Mouse (Mus musculus): ENCODE measurements at regions not wholly inside any gene's neighbourhood (a gene's known extent, or its start where the extent isn't known, plus 50 kb on each side); places are given as distances from the start of the nearest gene placed in this dataset.

GRCm38 (mm10) chr15:5511046-5511445 is 267.1 kb upstream of the Ptger4 start:
- no peak for DNase-seq

DNA sequence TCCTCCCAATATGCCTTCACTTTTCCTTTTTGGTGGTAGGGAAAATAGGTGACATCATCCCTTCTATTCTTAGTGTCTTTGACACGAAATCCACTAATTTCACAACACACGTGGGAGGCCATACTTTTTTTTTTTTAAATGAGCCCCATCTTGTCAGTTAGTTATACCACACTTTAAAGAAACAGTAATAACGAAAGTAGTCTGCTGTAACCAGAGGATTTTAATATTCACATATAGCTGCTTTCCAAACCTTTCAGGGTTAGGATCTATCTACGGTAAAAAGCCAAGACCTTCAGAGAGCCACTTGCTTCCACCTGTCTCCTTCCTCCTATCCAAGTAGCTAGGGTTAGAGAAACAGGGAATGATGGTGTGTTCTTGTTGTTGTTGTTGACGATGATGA is 268.6 kb upstream of the Ptger4 start:
- no peak for DNase-seq

- DNase-seq, result no peak
Measured at GRCm38 (mm10) chr15:5513146-5513545, 269.2 kb upstream of the Ptger4 start.

GRCm38 (mm10) chr15:5514217-5514616 is 270.2 kb upstream of the Ptger4 start:
- DNase-seq, result no peak

- no peak for DNase-seq
Measured at GRCm38 (mm10) chr15:5517244-5517966, 273.4 kb upstream of the Ptger4 start.

GRCm38 (mm10) chr15:5519552-5519951 is 275.6 kb upstream of the Ptger4 start:
- DNase-seq, result no peak

- no peak for DNase-seq
Measured at GRCm38 (mm10) chr15:5519997-5520396, 276.0 kb upstream of the Ptger4 start.

DNA sequence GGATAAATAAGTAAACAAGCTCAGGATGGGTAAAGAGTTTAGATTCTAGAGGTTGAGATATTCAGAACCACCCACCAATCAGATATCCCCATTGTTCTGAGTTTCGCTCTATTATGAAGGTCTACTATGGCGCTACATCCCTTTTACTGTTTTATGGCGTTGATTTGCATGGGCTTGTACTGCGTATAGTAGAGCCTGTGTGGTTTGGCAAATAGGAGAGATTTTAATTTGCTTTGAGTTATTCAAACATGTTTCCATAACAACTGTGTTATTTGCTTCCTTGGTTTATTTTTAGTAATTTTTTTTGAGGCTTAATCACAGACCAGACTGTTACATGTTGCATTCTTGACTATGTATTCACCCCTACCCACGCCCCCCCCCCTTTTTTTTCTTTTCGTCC is 284.6 kb upstream of the Ptger4 start:
- no peak for DNase-seq

DNA sequence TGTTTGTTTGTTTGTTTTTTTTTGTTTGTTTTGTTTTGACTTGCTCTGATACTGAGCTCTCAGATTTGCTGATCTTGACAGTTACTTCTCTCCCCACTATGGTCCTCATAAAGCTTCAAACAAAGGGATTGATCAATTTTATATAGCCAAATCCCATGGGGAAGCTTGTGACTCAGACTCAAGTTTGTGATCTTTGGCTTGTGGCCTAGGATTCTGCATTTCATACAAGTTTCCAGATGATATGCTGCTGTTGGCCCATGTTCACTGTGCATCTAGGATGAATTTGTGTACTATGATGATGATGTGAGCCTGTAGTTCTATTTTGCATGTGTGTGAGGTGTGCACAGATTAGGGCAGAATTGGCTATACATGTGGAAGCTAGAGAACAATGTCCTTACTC is 289.7 kb upstream of the Ptger4 start:
- no peak for DNase-seq

DNA sequence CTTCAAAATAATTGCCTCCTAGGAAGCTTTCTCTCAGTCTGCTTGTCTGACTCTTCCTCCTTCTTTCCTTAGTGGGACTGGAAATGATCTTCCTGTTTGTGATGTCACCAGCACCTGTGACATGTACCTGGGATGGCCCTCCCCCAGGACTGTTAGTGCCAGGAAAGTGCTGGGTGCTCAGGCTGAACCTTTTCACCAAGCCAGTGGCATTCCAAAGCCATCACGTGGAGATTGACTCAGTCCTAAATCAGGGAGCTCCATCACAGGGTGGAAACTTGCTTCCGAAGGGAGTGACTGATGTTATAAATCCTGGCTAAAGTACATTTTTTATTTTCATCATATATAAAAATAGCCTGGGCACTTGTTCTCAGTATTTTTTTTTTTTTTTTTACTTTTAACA is 293.4 kb upstream of the Ptger4 start:
- DNase-seq, result no peak

DNA sequence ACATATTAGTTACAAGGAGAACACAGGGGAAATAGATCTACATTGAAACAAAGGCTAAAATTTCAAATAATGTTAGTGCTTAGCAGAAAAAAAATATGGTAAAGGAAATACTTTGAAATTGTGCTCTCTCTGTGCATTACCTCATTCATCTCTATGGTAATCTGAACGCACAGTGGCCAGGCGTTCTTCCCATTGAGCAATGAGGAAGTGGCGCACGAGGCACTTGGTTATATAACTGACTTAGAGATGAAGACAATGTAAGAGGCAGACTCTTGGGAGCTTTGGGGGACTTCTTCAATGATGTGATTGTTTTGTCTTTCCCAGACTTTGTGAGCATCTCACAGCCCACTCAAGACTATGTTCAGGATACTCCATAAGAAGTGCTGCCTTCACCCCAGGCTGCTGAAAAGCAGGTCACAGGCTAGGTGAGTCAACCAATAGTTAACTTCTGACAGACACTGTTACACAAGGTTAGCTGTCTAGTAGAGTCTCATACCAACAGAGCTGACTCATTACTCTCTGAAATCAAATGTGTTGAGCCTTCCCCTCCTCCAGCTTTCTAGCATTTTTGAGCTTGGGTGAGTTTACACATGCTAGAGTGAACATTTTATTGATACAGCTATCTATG is 295.4 kb upstream of the Ptger4 start:
- no peak for DNase-seq

GRCm38 (mm10) chr15:5554526-5554925 is 310.5 kb upstream of the Ptger4 start:
- no peak for DNase-seq

DNA sequence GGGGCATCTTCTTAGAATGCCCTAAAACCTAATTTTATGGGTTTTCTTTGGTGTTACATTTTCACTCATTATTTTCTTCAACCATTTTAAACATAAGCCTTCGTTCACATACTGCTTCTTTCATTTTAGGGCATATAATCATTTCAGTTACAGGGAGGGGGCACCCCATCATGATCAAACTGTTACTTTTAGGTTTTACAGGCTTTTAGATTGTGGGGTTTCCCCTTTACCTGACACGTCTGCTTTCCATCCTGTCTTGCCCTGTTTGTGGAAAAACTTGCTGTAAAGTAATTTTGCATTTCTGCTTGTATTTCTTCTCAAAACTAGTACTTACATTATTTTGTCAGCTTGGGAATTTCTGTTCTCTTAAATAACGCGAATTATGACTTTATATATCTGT is 310.9 kb upstream of the Ptger4 start:
- DNase-seq, result no peak

- no peak for DNase-seq
Measured at GRCm38 (mm10) chr15:5555381-5556066, 311.5 kb upstream of the Ptger4 start.

GRCm38 (mm10) chr15:5561783-5562182 is 317.8 kb upstream of the Ptger4 start:
- DNase-seq, result no peak

DNA sequence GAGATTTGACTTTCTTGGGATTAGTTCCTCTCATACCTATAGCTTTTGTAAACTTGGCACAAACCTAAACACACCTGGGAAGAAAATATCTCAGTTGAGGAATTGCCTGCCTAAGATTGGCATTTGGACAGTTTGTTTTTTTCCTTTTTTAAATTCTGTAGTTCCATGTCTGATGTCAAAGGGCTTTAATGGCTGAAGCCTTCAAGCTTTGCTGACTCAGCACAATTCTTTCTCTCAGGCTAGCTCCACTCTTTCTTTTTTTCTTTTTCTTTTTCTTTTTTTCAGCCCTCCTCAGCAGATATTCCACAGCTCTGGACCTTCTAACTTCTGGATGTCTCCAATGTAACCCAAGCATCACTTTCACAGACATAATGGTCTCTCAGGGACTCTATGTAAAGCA is 330.4 kb upstream of the Ptger4 start:
- no peak for DNase-seq

DNA sequence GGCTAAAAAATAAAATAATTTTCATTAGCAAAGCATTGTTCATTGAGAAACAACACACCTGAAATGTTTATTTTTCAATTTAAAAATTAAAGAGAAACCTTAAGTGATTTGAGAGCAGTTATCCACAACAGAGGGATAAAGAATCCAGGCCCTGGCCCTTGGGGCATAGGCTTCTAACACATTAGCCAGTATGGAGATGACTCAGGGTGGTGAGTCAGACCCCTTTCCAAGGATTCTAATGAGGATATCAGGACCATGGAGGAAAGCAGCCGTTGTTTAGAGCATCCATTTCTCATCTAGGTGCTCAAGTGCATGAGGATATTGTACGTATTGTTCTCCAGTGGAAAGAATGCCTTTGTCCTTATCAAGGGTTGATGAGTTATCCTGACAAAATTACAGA is 335.6 kb upstream of the Ptger4 start:
- DNase-seq, result no peak

- DNase-seq, result no peak
Measured at GRCm38 (mm10) chr15:5580416-5580815, 336.4 kb upstream of the Ptger4 start.

GRCm38 (mm10) chr15:5584381-5584780 is 340.4 kb upstream of the Ptger4 start:
- no peak for DNase-seq

DNA sequence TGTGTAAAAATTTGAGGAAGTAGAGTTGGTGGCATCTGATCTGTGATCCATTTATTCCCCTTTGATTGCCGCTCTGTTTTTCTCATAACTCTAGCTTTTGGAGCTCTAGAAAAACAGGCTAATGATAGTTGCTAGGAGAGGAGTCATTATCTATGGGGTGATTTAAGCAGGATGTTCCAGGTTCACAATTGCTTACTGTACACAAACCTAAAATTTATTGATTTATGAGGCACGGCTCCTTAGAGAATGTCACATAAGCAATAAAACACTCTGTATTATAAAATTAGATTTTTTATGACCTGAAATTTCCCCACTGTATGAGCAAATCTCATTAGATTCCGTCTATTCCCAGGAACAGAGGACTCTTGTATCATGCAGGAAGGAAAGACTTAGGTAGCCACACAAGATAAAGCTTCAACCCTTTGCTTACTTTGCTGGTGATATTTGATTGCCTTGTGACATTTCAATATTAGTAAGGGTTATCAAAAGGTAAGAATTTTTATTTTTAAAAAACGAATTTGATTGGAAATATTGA is 360.8 kb upstream of the Ptger4 start:
- DNase-seq, result no peak

DNA sequence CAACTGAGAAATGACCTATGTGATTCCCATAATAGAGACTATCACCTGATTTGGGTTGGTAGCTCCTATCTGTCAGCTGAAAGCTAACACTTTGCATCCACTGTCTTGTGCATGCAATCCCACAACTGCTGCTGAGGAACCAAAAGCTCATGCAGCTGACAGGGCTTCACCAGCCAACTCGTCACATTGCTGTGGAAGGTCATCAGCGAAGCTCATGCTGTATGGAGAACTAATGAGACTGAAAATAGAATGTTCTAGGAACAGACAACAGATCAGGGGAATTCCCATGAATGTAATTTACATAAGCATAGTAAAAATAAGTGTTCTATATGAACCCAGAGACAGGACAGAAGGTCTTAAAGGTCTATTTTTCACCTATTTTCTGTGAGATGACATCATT is 363.5 kb upstream of the Ptger4 start:
- no peak for DNase-seq

- no peak for DNase-seq
Measured at GRCm38 (mm10) chr15:5623021-5623420, 379.0 kb upstream of the Ptger4 start.

GRCm38 (mm10) chr15:5625367-5625766 is 381.4 kb upstream of the Ptger4 start:
- DNase-seq, result no peak

DNA sequence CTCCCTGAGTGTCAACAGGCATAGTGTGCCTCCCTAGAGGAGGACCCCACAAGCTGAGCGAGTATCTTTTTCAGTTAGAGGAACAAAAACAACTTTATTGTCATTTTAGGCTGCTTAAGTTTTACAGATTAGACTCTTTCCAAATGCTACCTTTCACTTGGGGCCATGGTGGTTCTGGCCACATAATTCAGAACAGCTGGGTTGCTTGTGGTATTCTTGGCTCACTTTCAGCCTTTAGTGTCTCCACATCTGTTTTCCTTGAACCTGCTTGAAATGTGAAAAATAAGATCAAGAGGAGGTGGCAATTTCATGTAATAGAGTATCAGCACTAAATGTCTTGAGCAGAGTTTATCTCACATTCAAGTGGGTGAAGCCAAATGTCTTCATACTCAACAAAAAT is 402.7 kb upstream of the Ptger4 start:
- DNase-seq, result no peak
